ENCODE assay signal across 15 mouse cellular contexts in the genomic region with DNA sequence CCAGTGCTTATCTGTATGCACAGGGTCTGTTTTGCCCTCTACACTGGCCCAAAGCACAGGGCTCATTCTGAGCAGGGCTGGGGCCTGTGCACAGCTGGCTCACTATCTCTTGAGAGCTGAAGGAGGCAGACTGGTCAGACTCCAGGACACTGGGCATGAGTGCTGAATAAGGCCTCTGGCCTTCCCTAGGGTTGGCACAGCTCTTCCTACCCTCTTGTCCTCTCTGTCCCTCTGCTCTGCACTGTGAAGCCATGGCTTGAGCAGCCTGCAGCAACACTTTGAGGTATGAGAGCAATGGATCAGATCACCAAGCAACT. TPM values are rescaled to one million over a fixed set of nuclear protein-coding genes. Genes with fewer than 3 reads are reported as not detected.
DNase-seq lines count a peak whose midpoint lies in the region; ATAC-seq and TF ChIP-seq lines count a peak whose summit lies in the region.
"Had no signal": no experiment of that assay in that cellular context is flagged by ENCODE, and none has a peak within 500 bp of the region (broad histone marks: within the 10 kb centered on the region; RNA-seq: fewer than 3 reads in every experiment).

No protein-coding gene starts in this region.

- no peak overlapping the region for H3K27ac ChIP-seq in lung, postnatal 0 days (ENCODE audit: low read length)
- H3K27ac ChIP-seq in neural tube, embryonic 13.5 days (replicated peaks), result peak overlapping the region; percentile 33; the same call in 1 of the 2 replicates
- H3K27ac ChIP-seq: forebrain, embryonic 13.5 days had no signal

- DNase-seq in lung, postnatal 0 days (ENCODE audit: low spot score), result no peak
- no peak for DNase-seq in lung, postnatal 14 days
- DNase-seq in heart, postnatal 10 days, result peak; percentile 28 to 31
- peak; percentile 53 to 66 for DNase-seq in kidney, postnatal 36 days
- DNase-seq in left cerebral cortex, adult 11 months (ENCODE audit: low spot score), result no peak
- DNase-seq in thymus, postnatal 0 days (ENCODE audit: low spot score), result no peak
- DNase-seq in embryo, embryonic 9.5 days (ENCODE audit: extremely low spot score), result no peak
- DNase-seq: adrenal gland, postnatal 25 days; cerebellum, postnatal 14 days; lung, adult 18-20 months; spleen, adult 18-20 months had no signal

- H3K9me3 ChIP-seq in lung, postnatal 0 days (ENCODE audit: low read length), result no peaks in the 10 kb centered on the region
- H3K9me3 ChIP-seq in neural tube, embryonic 13.5 days, result no peaks in the 10 kb centered on the region
- H3K9me3 ChIP-seq: forebrain, embryonic 13.5 days had no signal

- intact Hi-C loops in heart, postnatal 10 days (cut with DNase I), result no loop called here

- H3K4me3 ChIP-seq in lung, postnatal 0 days (ENCODE audit: low read depth, low read length), result no peak overlapping the region
- no peak overlapping the region for H3K4me3 ChIP-seq in neural tube, embryonic 13.5 days
- H3K4me3 ChIP-seq: forebrain, embryonic 13.5 days had no signal

- TF ChIP-seq CTCF in lung, postnatal 0 days (IDR thresholded peaks at IDR 0.05), result no peak

- H3K4me2 ChIP-seq in lung, postnatal 0 days (replicated peaks; ENCODE audit: low read depth, low read length), result no peak overlapping the region
- no peak overlapping the region for H3K4me2 ChIP-seq in neural tube, embryonic 13.5 days
- H3K4me2 ChIP-seq: forebrain, embryonic 13.5 days had no signal

- peak; percentile 26; the same call in 1 of the 2 replicates for ATAC-seq in lung, postnatal 0 days
- ATAC-seq in neural tube, embryonic 13.5 days (ENCODE audit: low read depth), result no peak
- ATAC-seq: forebrain, embryonic 13.5 days had no signal

- no peak overlapping the region for H3K9ac ChIP-seq in lung, postnatal 0 days (replicated peaks; ENCODE audit: low read depth)
- no peak overlapping the region for H3K9ac ChIP-seq in neural tube, embryonic 13.5 days
- H3K9ac ChIP-seq: forebrain, embryonic 13.5 days had no signal

- H3K4me1 ChIP-seq in lung, postnatal 0 days (ENCODE audit: insufficient read depth, low read depth, low read length), result no peaks in the 10 kb centered on the region; the same call in 1 of the 2 replicates
- H3K4me1 ChIP-seq in neural tube, embryonic 13.5 days (replicated peaks), result peaks cover 18% of the 10 kb centered on the region
- H3K4me1 ChIP-seq: forebrain, embryonic 13.5 days had no signal

- H3K36me3 ChIP-seq in lung, postnatal 0 days (ENCODE audit: insufficient read depth, low read length), result no peaks in the 10 kb centered on the region
- no peaks in the 10 kb centered on the region for H3K36me3 ChIP-seq in neural tube, embryonic 13.5 days

- H3K27me3 ChIP-seq in lung, postnatal 0 days (replicated peaks; ENCODE audit: insufficient read depth, low read length), result no peaks in the 10 kb centered on the region
- H3K27me3 ChIP-seq in neural tube, embryonic 13.5 days, result no peaks in the 10 kb centered on the region
- H3K27me3 ChIP-seq: forebrain, embryonic 13.5 days had no signal

- TF ChIP-seq EP300 in lung, postnatal 0 days (IDR thresholded peaks at IDR 0.05), result no peak

RNA-seq across cellular contexts. Expression of a gene that starts 6.3 kb away (rescaled TPM):
- polyA plus RNA-seq in lung, postnatal 0 days (2015; fragmentation: Nextera tagmentation; extraction: Ambion mirVana), result 1.6 and 3.2 TPM in 2 replicates
- total RNA-seq in heart, postnatal 10 days (2021), result 1 to 10 TPM; 2.3 to 3.4 TPM
- not detected in 2 replicates for polyA plus RNA-seq in neural tube, embryonic 13.5 days (2015; fragmentation: Nextera tagmentation; extraction: Ambion mirVana)
- 0.08 and 0.49 TPM in 2 replicates for polyA plus RNA-seq in thymus, postnatal 0 days (2015; fragmentation: Nextera tagmentation; extraction: Ambion mirVana)
- total RNA-seq: adrenal gland, postnatal 25 days; neutrophil, adult 5-6 weeks had no signal
- polyA plus RNA-seq: forebrain, embryonic 13.5 days; hindbrain, embryonic 11.5 days had no signal

Comparison
In these comparisons a context has a peak if more than half of its experiments do, and no peak if none do; other contexts are left out.
1. DNase-seq: peak in heart, postnatal 10 days (2 of 2) and kidney, postnatal 36 days (2 of 2); none in lung, postnatal 0 days (single experiment), lung, postnatal 14 days (single experiment), left cerebral cortex, adult 11 months (single experiment), thymus, postnatal 0 days (single experiment) and embryo, embryonic 9.5 days (single experiment).